Mouse (Mus musculus): Measurements from ENCODE around the gene Gsdma. TPM values are rescaled to one million over a fixed set of nuclear protein-coding genes. Genes with fewer than 3 reads are reported as not detected.
"Not testable (repeated sequence)": the region's sequence is repeated elsewhere in the genome, so short reads cannot be mapped to it uniquely, and the experiment has no call there.

Gsdma gene
- not detected in 2 replicates for polyA plus RNA-seq (2016; fragmentation: Nextera tagmentation; extraction: Ambion mirVana)

- WGBS (ENCODE audit: insufficient replicate concordance), result 17% methylated on average over 4 of the region's 4 CpGs
- no peak within 1 kb of the TSS for H3K9ac ChIP-seq
- no peak for ATAC-seq
- H3K36me3 ChIP-seq, result no peaks in the 10 kb centered on the region
- H3K27me3 ChIP-seq (replicated peaks), result peaks cover 72% of the 10 kb centered on the region
- H3K4me2 ChIP-seq, result no peak within 1 kb of the TSS
- no peak within 1 kb of the TSS for H3K4me3 ChIP-seq
- H3K9me3 ChIP-seq (replicated peaks), result no peaks in the 10 kb centered on the region
- no peaks in the 10 kb centered on the region for H3K4me1 ChIP-seq
- H3K27ac ChIP-seq, result no peak within 1 kb of the TSS
Observed at GRCm38 (mm10) chr11:98664091-98664490, at the start of gene Gsdma. Gene Gsdma (plus strand): TSS chr11:98664351.

- ATAC-seq, result no peak
- Histone ChIP-seq H3K4me3 (no peak overlapping the region), H3K27me3 (replicated peaks) (no peaks in the 10 kb centered on the region), H3K4me2 (no peak overlapping the region), H3K27ac (no peak overlapping the region), H3K9me3 (replicated peaks) (peaks cover 10% of the 10 kb centered on the region; the same call in 1 of the 2 replicates), H3K4me1 (no peaks in the 10 kb centered on the region), H3K36me3 (no peaks in the 10 kb centered on the region), H3K9ac (no peak overlapping the region)
- 79% methylated on average over 13 of the region's 13 CpGs for WGBS (ENCODE audit: insufficient replicate concordance)
Observed at GRCm38 (mm10) chr11:98620791-98621190, 43.4 kb upstream of the Gsdma start.

GRCm38 (mm10) chr11:98623981-98624380, 40.2 kb upstream of the Gsdma start:
- not testable (repeated sequence) for H3K4me2 ChIP-seq; H3K36me3 ChIP-seq; H3K9me3 ChIP-seq (replicated peaks); H3K4me1 ChIP-seq; H3K27ac ChIP-seq; H3K27me3 ChIP-seq (replicated peaks); H3K9ac ChIP-seq; H3K4me3 ChIP-seq; ATAC-seq
- WGBS (ENCODE audit: insufficient replicate concordance), result 73% methylated on average over 6 of the region's 6 CpGs

GRCm38 (mm10) chr11:98624381-98624780, 39.8 kb upstream of the Gsdma start:
- not testable (repeated sequence) for H3K9me3 ChIP-seq (replicated peaks); ATAC-seq
- WGBS (ENCODE audit: insufficient replicate concordance), result 67% methylated on average over 2 of the region's 2 CpGs

GRCm38 (mm10) chr11:98625611-98626410, 38.3 kb upstream of the Gsdma start, which contains the start of the genes Gm12355 and Gsdma3:
Gene Gm12355 (minus strand): TSS chr11:98625661.
Gene Gsdma3 (plus strand): TSS chr11:98626360.
- Histone ChIP-seq H3K4me1 (no peaks in the 10 kb centered on the region), H3K4me3 (no peak within 1 kb of the TSS), H3K4me2 (no peak within 1 kb of the TSS), H3K9ac (no peak within 1 kb of the TSS), H3K36me3 (no peaks in the 10 kb centered on the region), H3K27me3 (replicated peaks) (0 out of 2 replicates have a peak, but pooled peaks cover 7% of the 10 kb centered on the region), H3K9me3 (replicated peaks) (peaks cover 6% of the 10 kb centered on the region; the same call in 1 of the 2 replicates), H3K27ac (no peak within 1 kb of the TSS)
- 75% methylated on average over 10 of the region's 10 CpGs for WGBS (ENCODE audit: insufficient replicate concordance)
- ATAC-seq, result no peak

More at GRCm38 (mm10) chr11:98624381-98624780, 39.8 kb upstream of the Gsdma start:
- H3K36me3 ChIP-seq; H3K27ac ChIP-seq; H3K4me2 ChIP-seq; H3K4me3 ChIP-seq; H3K27me3 ChIP-seq (replicated peaks); H3K9ac ChIP-seq; H3K4me1 ChIP-seq: not testable (repeated sequence)

- ATAC-seq, result no peak
- Histone ChIP-seq H3K27ac (no peak overlapping the region), H3K4me1 (no peaks in the 10 kb centered on the region), H3K9me3 (replicated peaks) (no peaks in the 10 kb centered on the region), H3K36me3 (no peaks in the 10 kb centered on the region), H3K27me3 (replicated peaks) (peaks cover 17% of the 10 kb centered on the region; the same call in 1 of the 2 replicates), H3K9ac (no peak overlapping the region), H3K4me3 (no peak overlapping the region), H3K4me2 (no peak overlapping the region)
- 82% methylated on average over 3 of the region's 3 CpGs for WGBS (ENCODE audit: insufficient replicate concordance)
Observed at GRCm38 (mm10) chr11:98628706-98629105, 35.4 kb upstream of the Gsdma start.

GRCm38 (mm10) chr11:98630646-98631045, 33.5 kb upstream of the Gsdma start:
- Histone ChIP-seq H3K9ac (no peak overlapping the region), H3K36me3 (no peaks in the 10 kb centered on the region), H3K9me3 (replicated peaks) (no peaks in the 10 kb centered on the region), H3K4me3 (no peak overlapping the region), H3K4me1 (no peaks in the 10 kb centered on the region), H3K4me2 (no peak overlapping the region), H3K27me3 (replicated peaks) (peaks cover 17% of the 10 kb centered on the region; the same call in 1 of the 2 replicates), H3K27ac (no peak overlapping the region)
- ATAC-seq, result no peak
- WGBS (ENCODE audit: insufficient replicate concordance), result 70% methylated on average over 5 of the region's 5 CpGs

GRCm38 (mm10) chr11:98635312-98635970, 28.7 kb upstream of the Gsdma start:
- not testable (repeated sequence) for H3K4me2 ChIP-seq; H3K4me3 ChIP-seq; H3K36me3 ChIP-seq; H3K9ac ChIP-seq; H3K9me3 ChIP-seq (replicated peaks); H3K4me1 ChIP-seq; H3K27ac ChIP-seq
- 21% methylated on average over 10 of the region's 10 CpGs for WGBS (ENCODE audit: insufficient replicate concordance)
- peaks cover 15% of the 10 kb centered on the region; the same call in 1 of the 2 replicates for H3K27me3 ChIP-seq (replicated peaks)
- 0 out of 2 replicates have a peak, but pooled peaks have one; percentile 35 for ATAC-seq

- Histone ChIP-seq H3K9ac (no peak overlapping the region), H3K4me1 (no peaks in the 10 kb centered on the region), H3K9me3 (replicated peaks) (no peaks in the 10 kb centered on the region), H3K27ac (no peak overlapping the region), H3K4me2 (no peak overlapping the region), H3K36me3 (no peaks in the 10 kb centered on the region), H3K27me3 (replicated peaks) (peaks cover 26% of the 10 kb centered on the region; the same call in 1 of the 2 replicates), H3K4me3 (no peak overlapping the region)
- ATAC-seq, result no peak
- WGBS (ENCODE audit: insufficient replicate concordance), result 42% methylated on average over 1 of the region's 1 CpGs
Observed at GRCm38 (mm10) chr11:98637501-98637900, 26.6 kb upstream of the Gsdma start.

GRCm38 (mm10) chr11:98640091-98640490, 24.1 kb upstream of the Gsdma start:
- 33% methylated on average over 5 of the region's 5 CpGs for WGBS (ENCODE audit: insufficient replicate concordance)

GRCm38 (mm10) chr11:98644757-98645156, 19.4 kb upstream of the Gsdma start:
- Histone ChIP-seq H3K4me3 (no peak overlapping the region), H3K9ac (no peak overlapping the region), H3K27ac (no peak overlapping the region), H3K4me1 (no peaks in the 10 kb centered on the region), H3K4me2 (no peak overlapping the region), H3K9me3 (replicated peaks) (no peaks in the 10 kb centered on the region), H3K27me3 (replicated peaks) (peaks cover 44% of the 10 kb centered on the region), H3K36me3 (no peaks in the 10 kb centered on the region)
- ATAC-seq, result no peak
- WGBS (ENCODE audit: insufficient replicate concordance), result 60% methylated on average over 3 of the region's 3 CpGs

More at GRCm38 (mm10) chr11:98640091-98640490, 24.1 kb upstream of the Gsdma start:
- H3K27ac ChIP-seq, result no peak overlapping the region
- no peak overlapping the region for H3K4me3 ChIP-seq
- H3K27me3 ChIP-seq (replicated peaks), result peaks cover 24% of the 10 kb centered on the region; the same call in 1 of the 2 replicates
- no peak for ATAC-seq
- no peaks in the 10 kb centered on the region for H3K4me1 ChIP-seq
- no peak overlapping the region for H3K9ac ChIP-seq
- no peaks in the 10 kb centered on the region for H3K36me3 ChIP-seq
- no peak overlapping the region for H3K4me2 ChIP-seq
- H3K9me3 ChIP-seq (replicated peaks), result no peaks in the 10 kb centered on the region

GRCm38 (mm10) chr11:98645946-98646345, 18.2 kb upstream of the Gsdma start:
- Histone ChIP-seq H3K4me1 (no peaks in the 10 kb centered on the region), H3K9ac (no peak overlapping the region), H3K4me2 (no peak overlapping the region), H3K4me3 (no peak overlapping the region), H3K27me3 (replicated peaks) (peaks cover 45% of the 10 kb centered on the region), H3K27ac (no peak overlapping the region), H3K36me3 (no peaks in the 10 kb centered on the region), H3K9me3 (replicated peaks) (no peaks in the 10 kb centered on the region)
- ATAC-seq, result no peak
- WGBS (ENCODE audit: insufficient replicate concordance), result 51% methylated on average over 2 of the region's 2 CpGs
